ENCODE assay signal across 8 mouse cellular contexts in the genomic region with DNA sequence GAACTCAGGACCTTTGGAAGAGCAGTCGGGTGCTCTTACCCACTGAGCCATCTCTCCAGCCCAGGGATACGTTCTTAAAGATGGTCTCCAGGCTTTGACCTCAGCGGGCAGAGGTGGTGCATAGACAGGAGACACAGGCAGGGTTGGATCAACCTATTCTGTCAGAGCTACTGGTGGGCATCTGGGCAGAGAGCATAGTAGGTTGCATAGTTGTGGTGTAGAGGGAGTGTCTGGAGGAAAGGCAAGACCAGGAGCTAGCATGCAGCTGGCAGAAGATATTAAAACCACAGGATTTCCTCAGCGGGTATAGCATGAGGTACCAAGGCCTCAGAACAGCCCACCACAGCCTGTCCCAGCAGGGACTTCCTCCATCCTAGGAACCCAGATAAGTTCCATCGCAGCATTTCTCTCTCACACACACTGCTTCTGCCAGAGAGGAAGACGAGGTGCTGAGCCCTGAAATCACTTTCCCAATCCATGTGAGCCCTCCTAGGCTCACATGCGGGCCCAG. TPM values are rescaled to one million over a fixed set of nuclear protein-coding genes. Genes with fewer than 3 reads are reported as not detected.
A peak's percentile ranks its signal among the peaks of the same experiment; 100 is the strongest.
DNase-seq lines count a peak whose midpoint lies in the region; ATAC-seq and TF ChIP-seq lines count a peak whose summit lies in the region.

No protein-coding gene starts in this region.

- peak overlapping the region; percentile 24 for H3K4me2 ChIP-seq in heart, embryonic 14.5 days (ENCODE audit: low read length)
- peak overlapping the region; percentile 19; the same call in 1 of the 2 replicates for H3K4me2 ChIP-seq in limb, embryonic 13.5 days (replicated peaks)

- H3K27ac ChIP-seq in heart, embryonic 14.5 days (replicated peaks in 1 of 2; ENCODE audit: control insufficient read depth in 1 of 2, insufficient read depth in 1 of 2, low read depth in 2 of 2, low read length in 2 of 2) = peak overlapping the region; percentile 91 to 93
- no peak overlapping the region for H3K27ac ChIP-seq in thymus, adult 2 months (ENCODE audit: control insufficient read depth, insufficient read depth, low read length)
- H3K27ac ChIP-seq in limb, embryonic 13.5 days = peak overlapping the region; percentile 77

- no peak for TF ChIP-seq CTCF in thymus, adult 2 months (IDR thresholded peaks at IDR 0.05; ENCODE audit: borderline replicate concordance, control insufficient read depth, extremely low read depth, insufficient read depth, low read length, poor library complexity)

- no peak for TF ChIP-seq POLR2A in thymus, adult 2 months (IDR thresholded peaks at IDR 0.05; ENCODE audit: control insufficient read depth, extremely low read depth, insufficient read depth, low read length, poor library complexity)

- peak overlapping the region; percentile 70 for H3K9ac ChIP-seq in heart, embryonic 14.5 days (ENCODE audit: low read length)
- H3K9ac ChIP-seq in limb, embryonic 13.5 days = peak overlapping the region; percentile 48; the same call in 1 of the 2 replicates

- H3K36me3 ChIP-seq in heart, embryonic 14.5 days (ENCODE audit: control insufficient read depth, insufficient read depth, low read length) = no peaks in the 10 kb centered on the region
- H3K36me3 ChIP-seq in thymus, adult 2 months (ENCODE audit: control insufficient read depth, insufficient read depth, low read length) = no peaks in the 10 kb centered on the region
- no peaks in the 10 kb centered on the region for H3K36me3 ChIP-seq in limb, embryonic 13.5 days

- no peaks in the 10 kb centered on the region for H3K27me3 ChIP-seq in heart, embryonic 14.5 days (ENCODE audit: control insufficient read depth, insufficient read depth, low read length)
- H3K27me3 ChIP-seq in thymus, adult 2 months (ENCODE audit: control insufficient read depth, insufficient read depth, low read length) = no peaks in the 10 kb centered on the region
- H3K27me3 ChIP-seq in limb, embryonic 13.5 days = peaks cover 16% of the 10 kb centered on the region

- 54% methylated on average over 7 of the region's 7 CpGs for WGBS in heart, embryonic 14.5 days
- WGBS in thymus, adult 2 months = 17% methylated on average over 7 of the region's 7 CpGs
- WGBS in limb, embryonic 13.5 days = 74% methylated on average over 7 of the region's 7 CpGs

- H3K4me1 ChIP-seq in heart, embryonic 14.5 days (ENCODE audit: control insufficient read depth in 2 of 2, insufficient read depth in 2 of 2, low read length in 2 of 2) = peaks cover 51 to 64% of the 10 kb centered on the region in 2 experiments
- peaks cover 24% of the 10 kb centered on the region for H3K4me1 ChIP-seq in thymus, adult 2 months (replicated peaks; ENCODE audit: control insufficient read depth, insufficient read depth, low read length)
- H3K4me1 ChIP-seq in limb, embryonic 13.5 days = peaks cover 53% of the 10 kb centered on the region

- no peak for ATAC-seq in heart, embryonic 14.5 days (ENCODE audit: insufficient number of reproducible peaks, insufficient read depth, low FRiP score, low read depth)
- no peak for ATAC-seq in limb, embryonic 13.5 days (ENCODE audit: low FRiP score, low read depth)

- no peak for DNase-seq in heart, adult 18-20 months
- peak; percentile 21 for DNase-seq in thymus, adult 2 months
- DNase-seq in thymus, adult 18-20 months = no peak
- DNase-seq in right cerebral cortex, postnatal 25 days = no peak
- DNase-seq in right cerebral cortex, postnatal 10 days (ENCODE audit: low spot score in 2 of 2) = no peak
- DNase-seq in spleen, postnatal 36 days (ENCODE audit: low spot score in 2 of 2) = no peak

- H3K9me3 ChIP-seq in heart, embryonic 14.5 days (ENCODE audit: control insufficient read depth, low read length) = no peaks in the 10 kb centered on the region
- no peaks in the 10 kb centered on the region for H3K9me3 ChIP-seq in limb, embryonic 13.5 days

- H3K4me3 ChIP-seq in heart, embryonic 14.5 days (ENCODE audit: control insufficient read depth in 1 of 2, insufficient read depth in 1 of 2, low read depth in 1 of 2, low read length in 2 of 2) = no peak overlapping the region
- H3K4me3 ChIP-seq in thymus, adult 2 months (ENCODE audit: control insufficient read depth, insufficient read depth, low read length) = no peak overlapping the region
- no peak overlapping the region for H3K4me3 ChIP-seq in limb, embryonic 13.5 days

RNA-seq across cellular contexts. Expression of a gene that starts 39.9 kb away (rescaled TPM):
- polyA plus RNA-seq in heart, embryonic 14.5 days (2014; fragmentation: Nextera tagmentation; extraction: Ambion mirVana) = 95.0 and 97.4 TPM in 2 replicates
- 100 to 1,000 TPM; 327 to 375 TPM for total RNA-seq in heart, adult 18-20 months (2021)
- polyA plus RNA-seq in thymus, adult 2 months (2012; rRNA removed) = 41.6 and 47.6 TPM in 2 replicates
- polyA plus RNA-seq in limb, embryonic 13.5 days (2015; fragmentation: Nextera tagmentation; extraction: Ambion mirVana) = 54.8 and 55.5 TPM in 2 replicates
